Mouse (Mus musculus) bone marrow macrophage, adult 2 months (primary cell): ENCODE data around the gene Acap1.

Experiments
- CTCF ChIP-seq: IDR thresholded peaks from 2 replicates; pipeline ENCODE4 v1.5.1; 2012; ENCODE audit warnings: low read depth, mild to moderate bottlenecking, low read length, moderate library complexity
- POLR2A ChIP-seq: IDR thresholded peaks from 2 replicates; pipeline ENCODE4 v1.6.1; 2012; ENCODE audit warnings: mild to moderate bottlenecking, low read depth, low read length, borderline replicate concordance

DNA sequence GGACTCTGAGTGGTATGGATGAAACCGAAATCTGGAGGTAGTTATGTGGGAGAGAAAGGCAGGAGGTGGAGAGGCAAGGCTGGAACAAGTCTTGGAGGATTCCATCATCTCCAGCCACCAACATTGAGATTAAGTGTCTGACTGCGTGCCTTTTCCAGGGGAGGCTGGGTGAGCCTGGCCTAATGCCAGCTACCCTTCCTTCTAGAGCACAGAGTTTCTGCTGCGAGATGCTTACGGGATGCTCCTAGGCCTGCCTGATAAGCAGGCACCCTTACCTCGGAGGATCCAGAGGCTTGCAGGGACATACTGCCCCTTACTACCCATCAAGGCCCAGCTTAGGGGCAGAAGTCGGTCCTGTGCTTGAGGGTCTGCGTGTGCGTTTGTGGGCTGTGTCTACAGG lies 61.8 kb downstream of the Acap1 start:
- TF ChIP-seq CTCF = no peak
- TF ChIP-seq POLR2A = no peak
